Mouse (Mus musculus): ENCODE measurements at regions not wholly inside any gene's neighbourhood (a gene's known extent, or its start where the extent isn't known, plus 50 kb on each side); places are given as distances from the start of the nearest gene placed in this dataset.

DNA sequence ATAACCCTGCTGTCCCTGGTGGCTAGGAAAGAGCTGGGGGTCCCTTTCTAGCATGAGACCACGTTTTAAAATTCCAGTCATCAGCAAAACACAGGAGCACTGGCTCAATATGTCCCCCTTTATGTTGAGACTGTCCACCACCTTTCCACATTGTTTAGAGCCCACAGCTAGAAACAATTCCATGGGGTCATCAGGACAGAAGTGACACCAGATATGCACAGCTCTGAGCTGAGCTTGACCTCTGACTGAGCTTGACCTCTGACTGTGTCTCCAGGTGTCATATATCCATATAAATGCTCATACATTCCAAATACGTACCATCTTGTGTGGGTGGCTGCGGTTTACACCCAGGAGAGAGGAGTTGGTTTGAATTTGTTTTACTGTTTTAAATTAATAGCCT lies 262.1 kb upstream of the Ppargc1a start:
- no peak for DNase-seq

DNA sequence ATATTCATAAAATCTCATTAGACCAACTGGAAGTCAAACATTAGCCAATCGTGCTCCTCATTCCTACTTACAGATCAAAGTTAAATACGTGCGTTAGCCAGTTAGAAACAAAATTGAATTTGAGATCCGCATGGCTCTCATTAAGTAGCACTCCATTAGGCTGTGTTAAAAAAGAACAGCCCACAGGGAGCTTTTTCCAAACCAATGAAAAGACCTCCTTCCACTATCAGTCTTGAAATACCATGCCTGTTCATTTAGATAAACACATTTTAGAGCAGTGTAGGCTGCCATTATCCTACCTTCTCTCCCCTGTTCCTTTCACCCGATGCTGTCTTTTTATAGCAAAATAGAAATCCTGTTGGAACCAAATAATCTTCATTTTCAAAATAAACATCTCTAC lies 261.5 kb upstream of the Ppargc1a start:
- no peak for DNase-seq

DNA sequence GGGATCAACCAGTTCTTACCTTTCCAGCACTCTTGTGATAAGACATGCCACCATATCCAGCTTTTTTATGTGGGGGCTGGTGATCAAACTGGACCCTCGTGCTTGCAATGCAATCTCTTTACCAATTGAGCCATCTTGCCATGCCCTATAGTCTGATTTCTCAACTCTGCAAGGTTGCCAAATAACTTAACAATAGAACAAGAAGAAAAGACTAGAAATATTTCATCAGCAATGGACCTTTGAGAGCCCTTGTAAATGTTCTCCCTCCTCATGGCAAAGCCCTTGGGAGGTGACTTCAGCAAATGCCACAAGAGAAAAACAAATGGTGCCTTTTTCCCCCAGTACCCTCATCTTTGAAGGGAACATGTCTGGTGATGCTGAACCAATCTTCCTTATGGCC lies 258.7 kb upstream of the Ppargc1a start:
- no peak for DNase-seq

DNA sequence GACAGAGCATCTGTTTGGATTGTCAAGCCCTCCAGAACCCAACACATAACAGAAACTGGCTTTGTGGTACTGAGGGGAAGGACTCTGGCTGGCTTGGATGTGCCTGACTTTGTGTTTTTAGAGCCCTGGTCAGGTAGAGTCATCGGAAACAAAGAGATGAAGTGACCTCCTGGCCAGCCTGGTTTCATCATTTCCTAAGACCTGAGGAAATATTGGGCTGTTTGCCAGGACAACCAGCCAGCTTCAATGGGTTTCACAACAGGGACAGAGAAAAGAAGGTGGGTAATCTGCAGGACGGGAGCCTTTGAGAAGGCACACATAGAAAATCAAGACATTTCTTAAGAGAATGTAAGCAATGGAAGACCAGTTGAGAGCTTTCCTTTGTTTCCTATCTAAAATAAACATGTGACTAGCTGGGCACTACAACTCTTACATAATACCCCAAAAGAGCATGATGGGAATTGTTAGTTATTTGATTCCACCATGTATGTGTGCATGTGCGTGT lies 258.1 kb upstream of the Ppargc1a start:
- DNase-seq: no peak

DNA sequence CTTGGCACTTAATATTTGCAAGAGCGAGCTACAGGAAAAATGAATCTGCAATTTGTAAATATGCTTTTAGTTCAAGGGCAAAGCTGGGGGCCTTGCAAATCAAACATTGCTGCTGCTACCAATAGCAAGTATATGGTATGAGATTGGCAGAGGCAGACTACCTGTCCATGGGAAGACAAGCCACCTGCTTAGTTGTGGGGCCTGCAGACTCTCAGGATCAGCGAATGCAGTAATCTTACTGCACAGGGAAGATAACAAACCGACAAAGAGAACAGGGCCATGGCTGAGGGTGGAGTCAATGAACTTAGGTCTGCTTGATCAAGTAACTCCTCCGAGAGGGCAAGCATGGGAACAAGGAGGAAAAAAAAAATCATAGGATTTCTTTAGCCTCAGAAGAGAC lies 257.2 kb upstream of the Ppargc1a start:
- no peak for DNase-seq

DNA sequence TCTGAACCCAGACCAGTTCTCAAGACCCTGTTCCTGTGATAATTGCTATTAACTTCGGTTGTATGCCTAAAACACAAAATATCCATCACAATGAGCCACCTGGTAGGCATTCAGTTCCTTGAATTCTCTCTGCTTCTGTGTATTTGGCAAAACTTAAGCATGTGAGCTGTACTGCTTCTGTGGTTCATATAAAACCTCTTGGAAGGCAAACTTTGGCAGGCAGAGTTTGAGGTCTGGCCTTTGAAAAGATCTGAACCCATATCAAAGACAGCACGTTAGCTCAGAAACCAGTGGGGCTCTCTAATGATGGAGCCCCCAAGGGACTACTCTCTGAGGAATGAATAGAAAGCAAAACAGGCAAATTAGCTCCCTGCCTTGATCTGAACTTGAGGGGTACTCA lies 256.1 kb upstream of the Ppargc1a start:
- DNase-seq: no peak

DNA sequence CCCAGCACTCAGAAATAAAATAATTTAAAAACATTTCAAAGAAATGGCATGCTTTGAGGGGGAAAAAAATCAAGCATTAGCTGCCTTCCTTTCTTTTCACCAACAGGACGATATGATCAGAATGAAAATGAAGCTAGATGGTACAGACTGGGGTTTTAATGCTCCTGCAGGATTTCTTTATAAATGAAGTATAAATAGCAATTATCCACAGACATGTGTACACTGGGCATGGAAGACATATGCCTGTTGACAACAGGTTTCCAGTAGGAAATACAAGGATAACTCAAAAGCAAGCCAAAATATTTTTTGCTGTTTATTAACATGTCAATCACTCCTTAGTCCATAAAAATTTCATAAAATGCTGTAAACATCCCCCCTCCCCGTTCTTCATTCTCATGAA lies 248.7 kb upstream of the Ppargc1a start:
- DNase-seq: no peak

DNA sequence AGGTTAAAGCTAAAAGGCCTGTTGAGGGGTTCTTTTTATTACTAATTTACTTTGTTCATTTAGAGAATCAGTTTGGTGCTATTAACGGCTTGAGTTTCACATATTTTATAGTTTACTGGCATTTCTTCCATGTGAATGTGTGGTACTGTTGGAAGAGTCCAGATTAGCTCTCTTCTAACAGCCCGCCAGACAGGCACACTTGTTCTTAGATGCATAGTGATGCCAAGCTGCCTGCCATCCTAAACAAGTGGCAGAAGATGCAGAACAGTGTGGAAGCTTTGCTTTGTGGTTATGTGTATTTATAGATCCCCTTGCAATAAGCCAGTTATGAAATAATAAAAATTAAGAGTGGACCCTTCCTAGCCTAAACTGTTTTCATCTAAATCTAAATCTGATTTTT lies 244.2 kb upstream of the Ppargc1a start:
- DNase-seq: no peak

DNA sequence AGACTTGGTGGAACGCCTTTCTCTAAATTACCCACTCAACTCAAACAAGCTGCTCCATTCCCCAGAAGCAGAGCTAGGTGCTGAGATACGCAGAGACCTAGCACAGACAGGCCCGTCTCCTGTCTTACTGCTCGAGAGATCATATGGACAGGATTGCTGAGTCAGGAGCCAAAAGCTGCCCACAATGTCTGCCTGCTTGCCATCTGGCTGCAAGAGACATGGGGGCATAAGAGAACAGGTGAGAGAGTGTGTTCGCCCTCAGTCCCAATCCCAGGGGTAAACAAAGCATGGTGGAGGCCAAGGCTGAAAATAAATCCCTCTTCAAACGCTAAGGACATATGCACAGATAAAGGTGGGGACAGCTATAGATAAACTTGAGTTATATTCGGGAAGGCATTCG lies 234.0 kb upstream of the Ppargc1a start:
- no peak for DNase-seq

DNA sequence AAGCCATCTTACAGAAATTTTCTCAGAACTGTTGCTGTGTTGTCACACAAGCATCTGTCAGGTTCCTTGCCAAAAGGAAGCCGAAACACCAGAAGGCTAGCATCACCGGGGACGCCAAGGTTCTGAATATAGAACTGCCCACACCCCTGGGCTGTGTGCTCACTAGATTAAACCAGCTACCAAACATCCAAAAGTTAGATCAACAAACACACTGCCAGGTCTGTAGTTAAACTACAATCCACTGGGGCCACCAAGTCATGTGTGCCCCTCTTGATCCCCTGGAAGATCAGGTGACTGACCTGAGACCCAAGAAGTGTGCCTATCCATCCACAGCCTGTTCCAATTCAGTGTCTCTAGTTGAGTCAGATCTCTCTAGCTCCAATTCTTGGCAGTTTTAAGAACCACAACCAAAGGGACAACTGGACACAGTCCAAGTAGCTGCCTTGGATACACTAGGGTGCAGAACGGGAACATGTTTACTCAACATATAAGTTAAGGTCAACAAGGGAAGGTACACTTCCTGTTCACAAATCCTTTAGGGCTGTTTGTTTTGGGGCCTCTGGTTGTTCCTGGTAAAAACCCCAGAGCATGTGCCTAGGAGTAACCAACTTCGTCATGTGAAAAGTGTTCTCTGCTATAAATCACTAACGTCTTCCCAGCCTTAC lies 232.0 kb upstream of the Ppargc1a start:
- peak; percentile 32 for DNase-seq

DNA sequence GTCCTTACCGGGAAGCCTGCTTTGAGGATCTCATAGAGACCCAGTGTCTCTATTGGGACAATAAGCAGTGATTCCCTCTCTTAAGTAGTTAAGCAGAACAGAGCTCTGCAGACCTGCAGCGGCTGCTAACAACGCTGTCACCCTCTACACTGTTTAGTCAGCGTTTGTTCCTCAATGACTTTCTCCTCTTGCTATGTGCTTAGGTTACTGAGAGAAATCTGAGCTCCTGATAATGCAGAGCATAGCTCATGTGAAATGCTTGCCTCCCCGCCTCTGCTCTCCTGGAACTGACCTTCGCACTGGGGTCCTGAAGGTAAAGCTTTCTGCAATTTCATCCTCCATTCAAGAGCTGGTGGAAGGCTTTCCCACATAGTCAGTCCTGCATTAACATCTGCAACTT lies 226.6 kb upstream of the Ppargc1a start:
- no peak for DNase-seq

DNA sequence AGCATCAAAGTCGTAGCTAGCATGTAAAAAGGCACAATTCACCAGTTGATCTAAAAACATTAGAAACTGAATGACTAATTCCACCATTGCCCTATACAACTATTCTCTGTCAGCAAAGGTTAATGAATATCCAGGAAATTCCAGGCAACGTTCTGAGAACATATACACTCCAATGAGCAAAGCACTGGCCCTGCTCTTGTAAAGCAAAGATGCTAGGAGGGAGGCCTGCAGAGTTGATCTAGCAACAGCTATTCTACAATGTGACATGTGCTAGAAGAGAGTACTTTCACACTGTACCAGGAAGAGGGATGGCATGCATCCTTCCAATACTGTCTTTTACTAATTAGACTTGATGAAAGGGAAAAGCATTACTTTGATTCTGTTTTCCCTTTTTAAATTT lies 225.4 kb upstream of the Ppargc1a start:
- DNase-seq: no peak

DNA sequence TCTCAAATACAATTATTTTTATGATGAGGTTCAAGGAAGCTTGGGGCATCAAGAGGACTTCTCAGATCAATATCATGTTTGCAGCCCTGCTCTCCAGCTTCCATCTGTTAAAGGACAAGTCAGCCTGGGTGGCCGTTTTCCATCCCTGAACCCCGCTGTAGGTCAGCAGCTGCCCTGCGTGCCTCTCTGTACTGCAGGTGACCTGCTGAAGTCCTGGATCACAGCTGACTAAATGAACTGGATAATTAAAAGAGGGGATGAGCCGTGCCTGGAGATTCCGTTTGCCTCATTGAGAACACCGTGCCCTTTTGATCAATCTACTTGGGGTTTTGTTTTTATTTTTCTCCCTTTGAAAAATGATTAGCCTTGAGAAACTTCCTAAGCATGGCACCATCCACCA lies 221.2 kb upstream of the Ppargc1a start:
- no peak for DNase-seq

DNA sequence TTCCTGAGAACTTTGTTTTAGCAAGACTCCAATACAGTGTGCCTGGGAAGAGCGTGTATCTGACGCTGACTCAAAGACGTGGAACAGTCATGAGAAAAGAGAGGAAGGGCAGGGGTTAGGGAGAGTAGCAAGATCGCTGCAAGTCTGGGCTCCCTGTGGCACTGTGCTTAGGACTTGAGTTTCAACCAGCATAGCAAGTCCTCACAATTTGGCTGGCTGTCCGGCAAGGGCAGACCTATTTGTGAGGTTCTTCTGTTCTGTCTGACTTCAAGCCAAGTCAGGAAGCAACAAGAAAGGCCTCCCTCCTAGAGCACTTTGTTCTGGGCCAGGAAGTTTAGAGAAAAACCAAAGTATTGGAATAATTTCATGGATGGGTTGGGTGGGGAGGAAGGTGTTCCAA lies 216.0 kb upstream of the Ppargc1a start:
- peak; percentile 14 for DNase-seq

DNA sequence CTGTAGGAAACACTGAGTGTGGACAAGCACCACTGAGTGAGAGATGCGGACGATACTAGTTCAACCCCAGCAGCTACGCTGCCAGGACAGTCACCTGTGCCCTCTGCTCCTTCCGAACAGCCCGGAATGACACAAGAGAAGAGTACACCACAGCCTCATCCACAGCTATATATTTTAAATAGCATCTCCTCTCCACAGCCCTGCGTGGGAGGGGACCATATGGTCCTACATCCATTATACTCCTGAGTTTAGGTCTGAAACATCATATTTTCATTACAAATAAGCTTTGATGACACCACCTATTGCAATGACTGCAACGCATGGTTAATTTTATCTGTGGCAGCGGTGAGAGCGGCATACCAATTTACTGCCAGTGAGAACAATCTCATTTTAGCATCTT lies 215.6 kb upstream of the Ppargc1a start:
- DNase-seq: peak; percentile 35

DNA sequence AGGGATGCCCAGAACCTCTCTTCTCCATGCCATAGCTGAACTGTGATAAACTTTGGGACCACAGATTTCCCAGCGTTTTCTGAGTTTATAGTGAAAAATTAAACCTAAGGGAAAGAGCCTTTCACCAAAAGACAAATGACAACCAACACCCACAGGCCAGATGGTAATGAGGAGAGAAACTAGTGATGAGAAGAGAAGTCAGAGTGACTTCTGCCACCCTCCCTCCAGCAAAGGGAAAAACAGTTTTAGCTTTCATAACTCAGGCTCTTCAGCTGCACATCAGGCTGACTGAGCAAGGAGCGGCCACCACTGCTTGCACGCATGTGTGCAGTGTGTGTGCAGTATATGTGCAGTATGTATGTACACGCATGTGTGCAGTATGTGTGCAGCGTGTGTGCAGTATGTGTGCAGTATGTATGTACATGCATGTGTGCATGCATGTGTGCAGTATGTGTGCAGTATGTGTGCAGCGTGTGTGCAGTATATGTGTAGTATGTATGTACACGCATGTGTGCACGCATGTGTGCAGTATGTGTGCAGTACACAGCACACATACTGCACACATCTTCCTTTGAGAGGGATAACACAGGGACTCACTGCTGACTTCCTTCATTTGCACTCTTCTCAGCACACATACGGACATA lies 208.1 kb upstream of the Ppargc1a start:
- no peak for DNase-seq

DNA sequence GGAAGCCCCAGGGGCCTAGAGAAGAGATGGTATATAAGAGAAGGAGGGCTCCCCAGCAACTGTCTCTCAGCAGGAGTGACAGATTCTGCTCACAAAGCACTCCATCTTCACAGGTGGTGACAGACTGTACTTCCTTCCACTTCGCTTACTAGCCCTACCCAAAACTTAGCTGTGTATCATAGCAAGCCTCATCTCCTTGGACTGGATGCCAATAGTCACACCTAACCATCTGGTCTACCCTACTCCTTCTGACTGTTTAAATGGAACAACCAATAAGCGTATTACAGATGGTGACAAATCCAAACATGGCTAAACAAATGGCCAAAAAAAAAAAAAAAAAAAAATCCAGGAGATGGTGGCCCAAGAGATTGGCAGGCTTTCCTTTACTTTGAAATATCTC lies 204.1 kb upstream of the Ppargc1a start:
- DNase-seq: no peak

DNA sequence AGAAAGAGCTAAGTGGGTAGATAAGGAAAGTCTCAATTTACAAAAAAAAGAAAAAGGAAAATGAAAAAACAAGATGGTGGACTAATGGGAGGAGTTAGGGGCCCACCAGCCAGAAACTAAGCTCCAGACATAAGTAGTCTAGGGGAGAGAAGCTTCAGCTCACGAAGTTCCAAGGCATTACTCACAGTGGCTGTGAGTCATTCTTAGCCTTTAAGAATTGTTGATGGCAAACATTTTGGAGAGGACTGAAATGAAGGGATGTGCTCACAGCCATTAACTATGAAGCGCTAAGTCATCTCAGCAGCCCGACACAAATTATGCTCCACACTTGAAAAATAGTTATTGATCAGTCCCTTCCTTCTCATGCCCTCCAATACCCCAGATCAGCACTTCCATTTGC lies 198.6 kb upstream of the Ppargc1a start:
- no peak for DNase-seq

DNA sequence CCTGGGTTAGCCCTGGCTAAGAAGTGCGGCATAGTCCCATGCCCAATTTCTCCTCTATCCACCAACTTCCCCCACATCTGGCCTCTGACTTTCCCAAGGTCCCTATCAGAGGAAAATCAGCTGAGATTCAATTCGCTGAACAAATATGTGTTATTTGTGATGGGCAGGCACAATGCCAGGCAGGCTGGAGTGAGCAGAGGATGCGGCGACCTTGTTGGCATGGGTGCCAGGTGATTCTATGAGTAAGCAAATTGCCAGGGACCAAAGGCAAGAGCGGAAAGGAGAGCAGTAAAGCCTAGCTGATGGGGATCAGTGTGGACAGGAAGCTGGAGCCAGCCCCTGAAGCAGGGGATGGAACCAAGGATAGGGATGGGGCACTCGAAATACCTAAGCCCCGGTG lies 196.9 kb upstream of the Ppargc1a start:
- no peak for DNase-seq

DNA sequence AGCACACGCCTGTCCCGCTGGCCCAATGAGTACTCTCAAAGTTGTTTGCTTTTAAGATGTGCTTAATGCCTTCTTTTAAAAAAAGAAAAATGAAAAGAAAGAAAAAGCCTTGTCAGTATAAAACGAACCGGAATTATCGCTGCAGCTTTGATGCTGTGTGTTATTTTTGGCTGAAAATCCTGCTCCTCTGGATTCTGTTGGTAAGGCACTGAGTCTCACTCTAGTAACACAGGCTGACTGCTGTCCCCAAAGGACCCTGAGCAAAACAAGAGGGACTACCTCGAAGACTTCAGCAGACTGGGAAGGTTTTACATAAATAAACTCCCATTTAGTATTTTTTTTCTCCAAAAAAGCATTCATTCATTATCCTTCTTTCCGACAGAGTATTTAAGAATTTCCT lies 196.1 kb upstream of the Ppargc1a start:
- DNase-seq: no peak

DNA sequence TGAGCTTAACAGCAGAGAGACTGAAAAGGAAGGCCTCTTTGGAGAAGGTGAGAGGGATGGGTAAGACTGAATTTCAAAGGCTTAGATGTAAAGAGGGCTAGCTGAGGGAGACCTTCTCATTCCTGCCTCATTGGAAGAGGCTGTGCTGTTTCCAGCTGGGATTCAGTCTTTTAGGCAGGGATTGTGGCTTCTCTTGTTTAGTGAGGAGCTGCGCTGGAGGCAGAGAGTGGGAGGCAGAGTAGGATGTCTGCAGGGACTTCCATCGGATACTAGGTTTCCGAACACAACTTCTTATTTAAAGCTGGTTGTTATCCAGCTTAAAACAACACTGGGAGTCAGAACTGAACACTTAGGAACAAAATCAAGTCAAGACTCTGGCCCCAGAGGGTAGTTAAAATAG lies 194.8 kb upstream of the Ppargc1a start:
- DNase-seq: no peak

DNA sequence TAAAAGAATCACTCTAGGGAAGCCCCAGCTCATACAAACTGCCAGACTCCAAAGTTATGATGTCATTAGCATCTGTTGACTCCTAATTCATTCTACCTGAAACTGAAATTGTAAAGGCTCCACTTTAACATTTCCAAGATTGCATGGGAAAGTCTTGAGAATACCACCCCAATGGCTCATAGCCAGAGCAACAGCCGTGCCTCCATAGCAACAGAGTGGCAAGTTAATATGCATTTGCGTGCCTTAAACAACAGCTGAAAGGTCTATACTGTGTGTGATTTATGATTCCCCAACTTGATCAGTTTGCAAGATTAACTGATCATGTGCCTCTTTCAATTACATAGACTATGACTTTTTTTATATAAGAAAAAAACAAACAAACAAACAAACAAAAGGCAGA lies 190.8 kb upstream of the Ppargc1a start:
- DNase-seq: no peak

DNA sequence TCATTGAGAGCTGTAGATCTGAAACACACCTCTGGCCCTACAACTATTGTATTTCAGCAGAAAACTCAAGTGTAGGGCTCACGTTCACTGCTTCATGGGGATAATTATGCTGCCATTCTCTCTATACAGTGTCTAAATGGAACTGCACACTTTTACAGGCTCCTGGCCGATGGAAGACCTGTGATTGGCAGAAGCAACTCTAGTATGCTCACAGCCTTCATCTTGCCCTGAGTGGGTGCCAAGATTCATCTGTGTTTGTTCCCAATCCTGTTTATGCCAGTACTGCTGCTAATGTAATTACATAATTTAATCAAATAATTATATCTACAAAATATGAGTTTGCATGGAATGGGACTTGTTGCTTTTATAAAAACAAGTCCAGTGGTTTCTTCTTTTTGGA lies 190.3 kb upstream of the Ppargc1a start:
- DNase-seq: no peak

DNA sequence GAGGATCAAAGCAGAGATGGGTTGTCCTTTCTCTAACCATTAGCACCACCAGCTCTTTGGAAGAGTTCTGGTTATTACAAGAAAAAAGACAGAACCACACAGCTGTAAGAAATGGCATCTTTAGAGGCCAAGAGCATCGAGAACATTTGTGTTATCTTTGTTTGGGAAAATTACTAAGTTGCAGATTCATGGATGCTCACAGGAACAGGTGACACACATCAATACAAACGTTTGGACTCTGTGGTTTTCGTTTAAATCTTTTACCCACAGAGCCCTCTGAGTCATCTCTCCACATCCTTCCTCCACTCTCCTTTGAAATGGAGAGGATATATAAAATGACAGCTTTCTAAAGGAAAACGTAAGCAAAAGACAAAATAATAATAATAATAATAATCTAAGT lies 184.5 kb upstream of the Ppargc1a start:
- DNase-seq: no peak

DNA sequence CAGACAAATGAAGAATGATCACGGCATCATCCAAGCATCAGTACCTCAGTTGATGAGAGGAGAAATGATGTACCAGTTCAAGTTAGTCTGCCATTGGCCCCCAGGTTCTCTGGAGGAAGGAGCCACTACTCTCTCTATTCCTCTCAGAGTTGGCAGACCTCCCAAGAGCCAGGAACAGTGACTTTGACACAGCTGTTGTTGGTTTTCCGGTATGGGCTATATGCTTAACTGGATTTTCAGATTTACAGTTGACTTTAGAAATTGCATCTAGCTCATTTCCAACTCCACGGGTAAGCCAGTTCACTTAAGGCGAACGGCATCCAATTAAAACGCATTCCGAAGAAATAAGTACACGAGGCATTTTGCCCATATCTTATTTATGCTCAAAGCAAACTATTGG lies 182.9 kb upstream of the Ppargc1a start:
- DNase-seq: no peak

Measured in right cerebral cortex, postnatal 25 days (tissue).